Mouse (Mus musculus) spleen, postnatal 14 days (tissue): ENCODE results near the gene Tgm2.

Source experiments
- DNase-seq, 2 experiments: peaks; one replicate each; pipeline ENCODE4 v3.0.0; 2021 to 2022; ENCODE audit warnings: low spot score in 2 of 2

Gene Tgm2

DNA sequence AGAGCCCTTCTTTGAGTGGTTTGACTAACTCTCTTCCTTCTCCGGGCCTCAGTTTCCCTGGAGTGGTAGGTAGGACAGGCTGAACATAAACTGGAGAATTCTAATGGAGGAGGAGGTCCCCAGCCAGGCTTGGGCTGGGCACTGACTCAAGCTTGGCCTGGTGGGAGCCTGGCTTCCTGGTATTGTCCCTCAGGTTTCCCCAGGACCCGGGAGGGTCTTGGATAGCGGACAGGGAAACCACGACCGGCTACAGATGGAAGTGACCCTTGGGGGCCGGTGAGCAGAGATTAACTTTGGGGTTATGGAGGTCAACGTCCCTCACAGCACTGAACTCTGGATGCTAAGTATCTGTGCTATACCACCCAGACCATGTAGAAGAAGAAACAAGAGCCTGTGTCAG is 5.0 kb downstream of the Tgm2 start:
- DNase-seq = no peak

DNA sequence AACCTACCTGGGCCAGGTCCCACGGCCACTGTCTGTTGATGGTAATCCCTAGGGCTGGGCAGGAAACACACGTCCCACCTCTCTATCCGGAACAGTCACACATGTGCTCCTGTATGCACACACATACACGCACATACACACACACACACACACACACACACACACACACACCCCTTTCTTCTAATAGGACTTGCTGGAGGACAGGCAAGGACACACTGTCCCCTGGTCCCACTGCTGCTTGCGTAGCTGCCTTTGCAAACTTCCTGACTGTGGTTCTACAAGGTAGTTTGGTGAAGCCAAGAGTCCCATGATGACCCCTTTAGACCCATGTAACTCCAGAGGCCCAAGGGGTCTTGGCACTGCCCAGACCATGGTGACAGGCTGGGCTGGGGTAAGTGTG is 5.6 kb downstream of the Tgm2 start:
- no peak for DNase-seq

DNA sequence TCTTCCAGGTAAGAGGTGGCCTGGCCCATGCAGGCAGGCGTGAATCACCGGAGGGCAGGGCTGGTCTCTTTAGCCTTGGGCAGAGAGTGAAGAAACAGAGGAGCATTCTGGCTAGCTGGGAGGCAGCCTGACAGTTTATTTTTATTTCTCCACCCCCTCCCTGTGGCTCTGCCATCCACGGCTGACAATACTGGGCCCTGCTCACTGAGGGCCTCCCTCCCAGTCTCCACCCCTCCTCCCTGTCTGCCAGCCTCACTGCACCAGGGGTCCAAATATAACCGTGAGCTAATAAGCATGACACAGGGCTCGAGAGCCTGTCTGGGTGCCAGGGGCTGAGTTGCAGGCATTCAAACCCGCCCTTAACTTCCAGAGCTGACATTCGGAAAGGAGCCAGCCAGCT is 6.6 kb downstream of the Tgm2 start:
- no peak for DNase-seq

DNA sequence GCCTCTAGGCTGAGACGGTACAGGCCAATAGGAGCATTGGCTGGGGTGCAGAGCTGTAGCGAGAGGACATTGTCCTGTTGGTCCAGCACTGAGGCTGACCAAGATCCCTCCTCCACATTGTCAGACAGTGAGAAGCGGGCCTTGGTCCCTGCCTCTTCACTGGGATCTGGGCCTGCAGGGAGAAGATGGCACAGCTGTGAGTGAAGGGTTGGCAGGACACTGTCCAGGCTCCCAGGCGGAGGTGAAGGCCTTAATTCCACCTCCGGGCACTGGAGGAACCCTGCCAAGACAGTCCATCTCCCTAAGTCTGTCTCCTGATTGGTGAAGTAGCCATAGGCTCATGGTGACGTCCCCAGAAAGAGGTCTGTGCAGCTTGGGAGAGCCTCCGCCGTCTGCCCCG is 7.5 kb downstream of the Tgm2 start:
- no peak for DNase-seq

DNA sequence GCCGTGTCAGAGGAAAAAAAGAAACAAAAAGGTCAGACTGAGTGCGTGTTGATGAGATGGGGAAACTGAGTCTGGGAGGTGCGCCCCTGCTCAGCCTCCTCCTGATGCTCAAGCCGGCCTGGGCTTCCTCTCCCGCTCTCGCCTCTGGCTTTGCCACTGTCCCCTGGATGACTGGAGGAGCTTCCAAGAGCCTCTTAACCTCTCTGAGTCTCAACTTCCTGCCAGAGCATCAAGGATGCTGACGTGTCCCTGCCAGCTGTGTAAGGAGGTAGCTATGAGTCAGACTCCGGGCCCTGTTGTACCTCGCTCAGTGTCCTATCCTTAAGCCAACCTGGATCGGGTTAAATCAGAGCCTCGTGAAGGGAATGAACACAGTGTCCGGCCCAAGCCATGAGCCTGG is 8.5 kb downstream of the Tgm2 start:
- DNase-seq = no peak

DNA sequence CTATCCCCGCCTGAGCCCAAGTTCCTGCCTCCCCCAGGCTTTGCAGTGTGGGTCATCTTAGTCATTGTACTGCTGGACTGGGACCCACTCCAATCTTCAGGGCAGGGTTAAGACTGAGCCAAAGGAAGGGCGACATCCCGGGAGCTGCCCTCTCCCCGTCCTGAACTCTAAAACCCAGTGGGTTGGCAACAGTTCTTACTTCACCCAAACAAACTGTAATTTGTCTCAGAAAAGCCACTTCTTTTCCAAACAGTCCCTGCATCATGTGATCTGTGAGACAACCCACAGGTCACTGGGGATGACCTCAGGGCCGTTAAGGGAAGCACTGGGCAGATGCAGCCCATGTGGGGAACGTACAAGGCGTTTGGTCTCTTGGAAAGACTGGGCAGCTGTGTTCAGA is 10.0 kb downstream of the Tgm2 start:
- DNase-seq = no peak

DNA sequence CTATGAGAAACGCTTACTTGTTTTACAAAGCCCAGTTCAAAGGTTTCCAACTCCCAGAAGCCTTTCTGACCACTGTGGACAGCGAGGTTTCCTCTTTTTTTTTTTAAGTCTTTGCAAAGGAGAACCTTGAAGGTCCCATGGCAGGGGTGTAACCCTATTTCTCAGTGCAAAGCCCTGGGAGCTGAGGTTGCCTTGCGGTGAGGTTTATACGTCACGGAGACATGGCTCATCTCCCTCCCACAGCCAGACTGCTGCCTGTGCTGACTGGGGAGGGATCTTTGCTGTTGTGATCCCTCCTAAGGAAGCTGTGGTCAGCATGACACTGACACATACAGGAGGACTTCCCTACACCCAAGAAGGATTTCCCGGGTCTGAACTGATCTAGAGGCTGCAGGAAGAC is 13.2 kb downstream of the Tgm2 start:
- no peak for DNase-seq

DNA sequence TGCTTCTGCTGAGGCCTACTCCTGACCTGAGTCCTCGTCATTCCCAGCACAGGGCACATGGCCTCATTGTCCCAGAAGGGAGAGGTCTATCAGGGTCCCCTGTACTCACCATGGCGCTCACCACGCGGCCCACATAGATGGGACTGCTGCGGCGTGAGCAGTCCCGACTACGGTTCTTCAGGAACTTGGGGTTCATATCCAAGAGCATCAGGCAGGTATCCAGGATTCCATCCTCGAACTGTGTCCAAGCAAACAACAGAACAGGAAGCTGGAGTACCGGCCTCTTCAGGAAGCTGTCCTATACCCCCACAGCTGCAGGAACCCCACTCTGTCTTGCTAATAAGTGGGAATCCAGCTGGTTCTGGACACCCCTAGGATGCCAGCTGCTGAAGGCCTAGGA is 13.9 kb downstream of the Tgm2 start:
- DNase-seq = no peak

DNA sequence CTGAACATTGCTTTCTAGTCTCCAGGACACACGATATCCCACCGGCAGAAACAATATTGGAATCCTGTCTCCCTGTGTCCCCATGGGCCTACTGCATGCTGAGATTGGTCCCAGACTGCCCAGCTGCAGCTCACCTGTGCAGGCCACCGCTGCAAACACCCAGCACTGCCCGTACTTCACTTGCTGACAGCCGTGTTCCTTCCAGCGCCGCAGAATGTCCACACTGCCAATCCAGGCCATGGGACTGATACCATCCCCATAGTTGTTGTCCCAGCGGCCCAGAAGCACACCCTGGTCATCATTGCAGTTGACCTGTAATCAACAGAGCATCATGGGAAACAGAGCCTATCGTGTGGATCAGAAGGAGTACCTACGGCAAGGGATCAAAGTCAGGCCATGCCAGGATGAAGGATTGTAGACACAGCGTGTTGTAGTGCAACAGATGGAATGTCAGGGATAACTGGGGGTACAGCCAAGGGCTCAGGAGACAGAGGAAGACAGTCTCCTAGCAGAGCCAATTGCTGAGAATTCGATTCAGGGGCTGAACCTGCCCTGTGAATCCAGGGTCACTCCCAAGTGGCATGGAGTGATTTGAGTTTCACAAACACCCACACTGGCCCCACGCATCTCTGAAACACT is 14.9 kb downstream of the Tgm2 start:
- DNase-seq = no peak

DNA sequence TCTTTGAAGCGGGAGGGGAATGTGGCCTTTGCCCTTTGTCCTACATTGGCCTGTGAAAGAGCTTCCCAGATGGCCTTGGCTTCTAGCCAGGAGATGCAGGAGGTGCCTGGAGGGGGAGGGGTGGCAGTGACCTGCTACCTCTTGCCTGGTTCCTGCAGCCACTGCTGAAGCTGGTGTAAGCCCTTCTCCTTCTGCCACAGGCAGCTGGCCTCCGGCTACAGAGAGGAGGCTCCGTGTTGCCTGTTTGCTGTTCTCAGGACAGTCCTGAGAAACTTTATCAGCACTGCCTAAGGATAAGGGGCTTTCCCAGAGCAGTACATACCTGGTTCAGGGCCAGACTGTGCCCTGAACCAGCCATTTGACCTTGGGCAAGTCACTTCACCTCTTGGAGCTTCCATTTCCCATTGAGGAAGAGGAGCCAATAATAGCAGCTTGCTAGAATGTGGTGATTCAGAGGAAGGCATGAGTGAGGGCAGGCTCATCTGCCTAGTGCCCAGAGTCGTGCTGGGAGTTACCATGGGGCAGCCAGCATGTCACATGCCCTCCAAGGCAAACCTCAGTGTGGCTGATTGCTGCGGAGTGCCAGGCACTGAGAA is 15.7 kb downstream of the Tgm2 start:
- DNase-seq = no peak

DNA sequence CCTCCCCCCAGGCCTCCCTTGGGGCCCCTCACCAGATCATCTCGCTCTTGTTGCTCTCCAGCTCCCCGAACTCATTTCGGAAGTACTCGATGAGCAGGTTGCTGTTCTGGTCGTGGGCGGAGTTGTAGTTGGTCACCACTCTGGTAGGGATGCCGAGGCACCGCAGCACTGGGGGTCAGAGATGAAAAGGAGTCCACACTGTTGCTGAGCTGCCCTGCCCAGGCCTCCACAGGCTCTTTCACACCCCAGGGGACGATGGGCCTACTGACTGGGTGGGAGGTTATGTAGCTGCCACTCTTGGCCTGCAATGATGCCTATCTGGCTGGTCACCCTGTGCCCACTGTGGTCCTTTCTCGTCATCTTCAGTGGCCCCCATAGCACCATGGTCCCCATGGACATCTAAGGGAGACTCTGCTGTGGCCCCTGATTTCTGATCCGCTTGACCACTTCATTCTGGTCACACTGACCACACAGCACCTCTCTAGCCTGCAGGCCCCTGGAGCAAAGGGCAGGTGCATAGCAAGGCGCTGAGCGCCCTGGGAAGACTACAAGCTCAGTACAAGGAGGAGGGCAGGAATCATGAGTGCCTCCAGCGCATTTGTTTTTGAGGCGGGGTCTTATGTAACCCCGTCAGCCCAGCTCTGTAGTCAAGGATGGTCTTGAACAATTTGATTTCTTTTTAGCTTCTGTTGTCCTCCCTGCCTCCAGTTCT is 16.8 kb downstream of the Tgm2 start:
- no peak for DNase-seq

DNA sequence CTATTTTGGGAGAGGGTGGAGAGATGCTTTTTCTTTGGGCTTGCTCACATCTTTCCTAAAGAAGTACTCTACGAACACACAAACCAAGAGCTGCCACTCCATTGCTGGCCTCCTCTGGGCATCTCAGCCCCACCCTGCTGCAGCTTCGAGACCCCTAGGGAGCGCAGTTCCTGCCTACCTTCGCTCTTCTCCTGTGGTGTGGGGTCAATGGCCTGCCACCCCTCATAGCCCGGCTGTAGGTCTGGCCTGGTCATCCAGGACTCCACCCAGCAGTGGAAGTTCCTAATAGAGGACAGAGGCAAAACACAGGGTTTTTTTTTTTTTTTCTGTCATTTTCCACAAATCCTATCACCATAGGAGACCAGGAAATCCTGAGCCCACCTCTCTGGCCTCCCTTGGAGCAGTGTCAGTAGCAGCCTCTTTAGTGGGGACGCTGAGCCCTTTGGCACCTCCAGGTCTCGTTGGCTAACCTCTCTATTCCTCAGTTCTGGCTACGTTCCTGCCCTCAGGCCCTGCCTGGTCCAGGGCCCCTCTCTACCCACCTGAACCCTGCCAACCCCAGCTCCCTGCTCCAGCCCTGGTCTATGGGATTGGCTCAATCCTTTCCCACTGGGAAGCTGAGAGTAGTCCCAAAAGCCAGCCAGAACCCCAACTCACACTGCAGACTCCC is 17.6 kb downstream of the Tgm2 start:
- no peak for DNase-seq

DNA sequence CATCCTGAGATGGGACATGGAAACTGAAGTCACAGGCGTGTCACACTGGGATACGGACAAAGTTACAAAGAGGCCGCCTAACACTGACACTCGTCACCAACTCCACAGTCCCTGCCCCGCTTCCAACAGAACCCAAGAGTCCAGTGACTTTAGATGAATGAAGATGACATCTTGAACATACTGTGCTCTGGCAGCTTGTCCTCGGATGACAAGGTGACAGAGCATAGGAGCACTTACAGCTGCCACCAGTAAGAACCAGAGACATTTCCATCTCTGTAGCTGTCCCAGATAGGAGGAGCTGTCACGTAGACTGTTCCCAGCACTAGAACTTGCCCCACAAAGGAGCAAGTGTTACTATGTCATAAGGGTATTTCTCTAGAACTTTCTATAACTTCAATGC is 18.4 kb downstream of the Tgm2 start:
- no peak for DNase-seq

DNA sequence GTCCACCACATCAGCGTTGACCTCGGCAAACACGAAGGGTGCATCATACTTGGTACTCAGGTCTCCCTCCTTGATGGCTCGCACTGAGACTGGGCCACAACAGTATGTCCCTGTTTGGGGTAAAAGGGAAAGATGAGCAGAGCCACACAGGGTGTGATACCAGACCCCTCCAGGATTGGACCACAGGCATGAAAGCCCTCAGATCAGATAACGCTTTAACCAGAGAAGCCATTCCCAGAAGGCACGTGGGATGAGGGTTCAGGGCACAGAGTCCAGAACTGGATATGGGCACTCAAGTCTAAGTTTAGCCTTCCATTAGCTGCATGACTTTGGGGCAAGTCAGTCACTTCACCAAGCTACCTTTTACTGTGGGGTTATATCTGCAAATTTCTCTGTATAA is 19.0 kb downstream of the Tgm2 start:
- DNase-seq = no peak

DNA sequence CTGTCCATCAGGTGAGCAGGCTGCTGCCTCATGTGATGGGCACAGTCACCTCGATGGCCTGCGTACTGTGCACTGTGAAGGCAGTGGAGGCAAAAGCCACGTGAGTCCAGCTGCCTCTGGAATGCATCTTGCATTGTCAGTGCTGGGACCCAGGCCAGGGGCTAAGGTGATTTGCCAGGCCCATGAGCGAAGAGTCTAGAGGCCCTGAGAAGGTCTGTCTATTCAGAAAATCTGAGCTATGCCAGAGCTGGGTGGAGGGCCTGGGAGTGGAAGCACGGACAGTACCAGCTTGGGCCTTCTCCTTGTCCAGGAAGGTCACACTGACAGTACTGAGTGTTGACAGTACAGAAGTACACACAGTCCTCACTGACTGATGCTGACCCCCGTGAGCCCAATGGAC is 23.4 kb downstream of the Tgm2 start:
- DNase-seq = no peak

DNA sequence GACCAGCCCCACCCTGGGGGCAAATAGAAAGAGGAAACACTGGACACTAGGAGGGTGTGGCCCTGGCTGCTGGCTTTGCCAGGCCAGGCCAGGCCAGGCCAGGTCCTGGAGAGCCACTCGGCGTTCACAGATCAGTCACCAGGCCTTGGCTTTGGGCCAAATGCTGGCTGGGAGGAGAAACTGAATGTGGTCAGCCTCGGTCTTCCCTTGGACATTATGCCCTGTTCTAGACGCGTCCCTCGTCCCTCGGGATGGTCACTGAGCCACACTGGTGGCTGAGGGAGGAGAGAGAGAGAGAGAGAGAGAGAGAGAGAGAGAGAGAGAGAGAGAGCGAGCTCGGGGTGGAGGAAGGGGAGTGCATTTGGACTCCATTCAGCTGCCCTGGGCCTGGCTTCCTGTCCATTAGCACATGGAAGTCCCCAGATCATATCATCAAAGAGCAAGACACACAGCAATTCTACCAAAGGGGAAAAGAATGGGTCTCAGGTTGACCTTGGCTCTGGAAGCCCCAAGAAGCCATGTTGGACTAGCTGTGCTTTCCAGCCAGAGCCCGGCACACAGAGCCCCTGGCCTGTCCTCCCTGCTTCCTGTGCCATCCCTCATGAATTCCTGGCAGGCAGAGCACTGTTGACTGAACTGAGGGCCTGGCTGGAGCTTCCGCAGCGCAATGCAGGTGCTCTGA is 24.4 kb downstream of the Tgm2 start:
- DNase-seq = no peak

DNA sequence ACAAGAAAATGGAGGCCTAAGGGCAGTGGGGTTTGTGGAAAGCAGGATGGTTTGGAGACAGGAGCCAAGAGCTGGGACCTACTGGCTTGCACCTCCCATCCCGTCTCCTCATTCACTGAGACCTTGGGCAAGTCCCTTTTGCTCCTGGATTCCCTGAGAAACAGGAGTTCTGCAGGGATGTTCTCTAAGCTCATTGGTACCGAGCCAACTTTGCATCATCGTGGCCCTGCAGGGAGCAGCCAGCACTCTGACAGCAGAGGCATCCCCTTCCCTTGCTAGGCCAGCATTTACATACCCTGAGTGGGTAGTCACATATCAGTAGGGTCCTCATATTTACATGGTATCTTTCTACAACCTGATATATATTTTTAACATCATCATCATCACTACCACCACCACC is 25.4 kb downstream of the Tgm2 start:
- DNase-seq = no peak

DNA sequence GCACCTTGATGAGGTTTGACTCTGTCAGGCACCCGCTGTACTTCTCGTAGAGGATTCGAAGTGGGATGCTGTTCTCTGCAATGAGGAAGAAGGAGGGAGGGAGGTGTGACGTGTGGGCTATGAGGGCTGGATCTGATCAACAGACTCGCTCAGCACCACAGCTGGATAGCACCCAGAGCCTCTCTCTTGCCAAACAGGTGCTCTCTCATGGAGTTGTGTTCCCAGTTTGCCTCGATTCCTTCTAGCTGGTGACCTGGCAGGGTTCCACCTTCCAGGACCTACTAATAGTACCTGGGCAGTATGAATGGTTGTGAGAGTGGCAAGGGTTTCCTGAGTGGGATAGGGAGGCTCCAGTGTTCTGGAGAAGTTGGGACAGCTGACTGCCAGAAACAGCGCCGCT is 26.0 kb downstream of the Tgm2 start:
- DNase-seq = no peak

DNA sequence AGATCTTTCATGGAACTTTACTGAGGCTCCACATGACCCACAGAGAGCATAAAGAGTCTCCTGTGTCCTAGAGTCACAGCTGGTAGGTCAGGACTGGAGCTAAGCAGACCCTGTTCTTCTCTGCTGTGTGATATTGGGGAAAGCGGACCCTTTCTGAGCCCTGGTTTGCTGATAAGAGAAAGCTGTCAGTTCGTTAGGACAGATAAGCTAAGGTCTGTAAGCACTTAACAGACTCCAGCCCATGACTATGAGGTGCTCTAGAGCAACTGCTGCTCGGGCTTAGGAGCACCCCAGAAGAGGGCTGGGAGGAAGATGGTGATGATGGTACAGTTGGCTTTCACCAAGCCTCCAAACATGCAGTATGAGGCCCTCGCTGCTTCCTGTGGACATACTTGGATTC is 27.1 kb downstream of the Tgm2 start:
- DNase-seq = no peak

DNA sequence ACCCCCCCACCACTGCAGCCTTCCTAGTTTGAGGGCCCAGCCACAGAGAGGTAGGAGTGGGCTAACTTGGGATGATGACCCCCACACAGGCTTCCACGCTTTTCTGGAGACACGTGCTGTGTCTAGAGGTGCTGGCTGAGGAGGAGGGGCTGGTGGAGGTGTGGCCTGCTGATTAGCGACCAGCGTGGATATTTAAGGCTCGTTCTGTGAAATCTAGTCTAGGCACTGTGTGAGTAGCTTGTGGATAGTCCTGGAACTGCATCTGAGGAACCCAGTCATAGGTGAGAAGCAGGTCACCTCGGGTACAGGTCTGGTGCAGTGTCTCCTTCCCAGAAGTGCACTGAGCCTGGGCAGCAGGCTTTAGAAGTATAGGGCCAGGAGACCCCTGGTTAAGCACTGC is 29.6 kb downstream of the Tgm2 start:
- DNase-seq = no peak

DNA sequence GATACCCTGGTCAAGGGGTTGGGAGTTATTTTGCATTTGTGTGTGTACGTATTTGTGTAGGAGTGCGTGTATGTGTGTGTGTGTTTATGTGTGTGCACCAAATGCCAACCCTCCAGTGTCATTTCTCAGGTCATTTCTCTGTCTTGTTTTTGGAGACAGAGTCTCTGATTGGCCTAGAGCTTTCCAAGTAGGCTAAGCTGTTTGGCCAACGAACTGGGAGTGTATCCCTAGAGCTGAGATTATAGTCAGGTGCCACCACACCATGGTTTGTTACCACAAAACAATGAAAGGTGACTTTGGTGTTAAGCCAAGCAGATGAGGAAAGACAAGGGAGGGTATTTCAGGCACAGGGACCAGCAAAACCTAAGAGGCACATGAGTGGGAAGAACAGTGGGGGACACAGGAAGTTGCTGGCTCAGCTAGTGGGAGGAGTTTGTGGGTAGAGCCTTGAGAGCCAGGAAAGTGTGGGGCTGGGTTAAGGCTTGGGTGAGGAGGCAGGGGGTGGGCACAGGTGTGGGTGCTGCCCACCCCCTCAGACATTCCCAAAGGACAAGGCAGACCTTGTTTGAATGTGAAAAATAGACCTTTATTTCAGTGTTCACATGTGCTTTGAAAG is 30.3 kb downstream of the Tgm2 start:
- no peak for DNase-seq

DNA sequence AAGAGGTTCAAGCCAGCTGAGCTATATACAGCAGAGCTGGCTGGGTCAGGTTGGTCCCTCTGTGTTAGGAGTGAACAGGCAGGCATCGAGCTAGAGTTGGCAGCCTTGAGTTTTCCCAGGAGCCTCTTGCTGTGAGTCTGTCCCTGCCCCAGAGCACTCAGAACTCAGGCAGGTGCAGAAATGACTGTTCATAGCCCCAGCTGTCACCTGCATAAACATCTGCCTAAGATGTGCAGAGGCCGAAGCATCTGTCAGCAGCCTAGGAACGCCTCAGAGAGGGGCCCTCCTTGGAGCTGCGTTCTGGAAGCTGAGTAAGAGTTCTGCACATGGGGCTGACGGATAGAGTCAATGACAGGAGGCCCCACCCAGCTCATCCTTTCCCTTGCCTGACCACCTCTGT is 31.3 kb downstream of the Tgm2 start:
- DNase-seq = no peak
